Mouse (Mus musculus) heart, adult 8-10 months (tissue): ENCODE measurements around the gene Ugt1a6a. TPM values are rescaled to one million over a fixed set of nuclear protein-coding genes. Genes with fewer than 3 reads are reported as not detected.

Experiments used
- DNase-seq: peaks from one replicate; pipeline ENCODE4 v3.0.0; 2022; ENCODE audit warnings: low spot score
- total RNA-seq, 4 experiments: library from RNA; stranded (reverse); gene quantifications; 2 replicates each; pipeline ENCODE4 v1.2.4; 2022

Ugt1a6a gene
- total RNA-seq, 4 experiments from 2014 or later: 1.6 to 2.6 (median 2.4) TPM

GRCm38 (mm10) chr1:88228121-88228520 is 93.5 kb downstream of the Ugt1a6a start:
- DNase-seq: no peak

GRCm38 (mm10) chr1:88229566-88229965 is 95.0 kb downstream of the Ugt1a6a start:
- no peak for DNase-seq

- DNase-seq: no peak
Observed at GRCm38 (mm10) chr1:88229986-88230385, 95.4 kb downstream of the Ugt1a6a start.

- no peak for DNase-seq
Observed at GRCm38 (mm10) chr1:88230421-88230820, 95.8 kb downstream of the Ugt1a6a start.

GRCm38 (mm10) chr1:88230981-88231802 is 96.6 kb downstream of the Ugt1a6a start:
- DNase-seq: no peak

GRCm38 (mm10) chr1:88231803-88232499 is 97.3 kb downstream of the Ugt1a6a start:
- DNase-seq: no peak

GRCm38 (mm10) chr1:88232664-88233380 is 98.2 kb downstream of the Ugt1a6a start:
- no peak for DNase-seq

- DNase-seq: no peak
Observed at GRCm38 (mm10) chr1:88233421-88234247, 99.0 kb downstream of the Ugt1a6a start.

- DNase-seq: no peak
Observed at GRCm38 (mm10) chr1:88234248-88234610, 99.6 kb downstream of the Ugt1a6a start.

- no peak for DNase-seq
Observed at GRCm38 (mm10) chr1:88234646-88235045, 100.0 kb downstream of the Ugt1a6a start.

GRCm38 (mm10) chr1:88235046-88235893 is 100.7 kb downstream of the Ugt1a6a start:
- no peak for DNase-seq

- no peak for DNase-seq
Observed at GRCm38 (mm10) chr1:88235894-88236415, 101.3 kb downstream of the Ugt1a6a start.

GRCm38 (mm10) chr1:88237311-88237710 is 102.7 kb downstream of the Ugt1a6a start:
- DNase-seq: no peak

GRCm38 (mm10) chr1:88238771-88239170 is 104.2 kb downstream of the Ugt1a6a start:
- no peak for DNase-seq

- no peak for DNase-seq
Observed at GRCm38 (mm10) chr1:88240072-88240471, 105.5 kb downstream of the Ugt1a6a start.

- DNase-seq: no peak
Observed at GRCm38 (mm10) chr1:88240579-88240978, 106.0 kb downstream of the Ugt1a6a start.

- no peak for DNase-seq
Observed at GRCm38 (mm10) chr1:88243861-88244260, 109.3 kb downstream of the Ugt1a6a start.

GRCm38 (mm10) chr1:88245881-88246280 is 111.3 kb downstream of the Ugt1a6a start:
- DNase-seq: no peak

GRCm38 (mm10) chr1:88246386-88246785 is 111.8 kb downstream of the Ugt1a6a start:
- DNase-seq: no peak

- DNase-seq: no peak
Observed at GRCm38 (mm10) chr1:88247660-88248059, 113.1 kb downstream of the Ugt1a6a start.
